Mouse (Mus musculus): ENCODE results near the gene Adcyap1.

Gene Adcyap1

DNA sequence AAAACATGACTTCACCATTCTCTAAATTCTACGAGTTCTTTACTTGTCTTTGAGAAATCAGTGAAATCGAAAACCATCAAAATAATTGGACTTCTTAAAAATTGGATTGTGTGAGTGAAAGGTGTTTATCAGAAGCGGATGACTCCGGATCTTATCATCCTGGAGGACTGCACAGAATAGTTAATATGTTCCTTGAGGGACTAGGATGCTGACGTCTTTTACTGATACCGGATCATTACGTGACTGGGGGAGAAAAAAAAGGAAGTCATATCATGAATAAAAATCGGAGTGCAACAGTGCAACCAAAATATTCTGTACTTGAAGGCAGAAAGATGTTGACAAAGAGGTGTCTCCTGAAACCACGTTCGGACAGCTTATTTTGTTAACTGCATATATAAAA, at the start of gene Adcyap1:
Gene Adcyap1 (plus strand): TSS at position 301 of the 400 bp plus-strand sequence.
- no peak for DNase-seq (ENCODE audit: low read depth, low spot score)

DNA sequence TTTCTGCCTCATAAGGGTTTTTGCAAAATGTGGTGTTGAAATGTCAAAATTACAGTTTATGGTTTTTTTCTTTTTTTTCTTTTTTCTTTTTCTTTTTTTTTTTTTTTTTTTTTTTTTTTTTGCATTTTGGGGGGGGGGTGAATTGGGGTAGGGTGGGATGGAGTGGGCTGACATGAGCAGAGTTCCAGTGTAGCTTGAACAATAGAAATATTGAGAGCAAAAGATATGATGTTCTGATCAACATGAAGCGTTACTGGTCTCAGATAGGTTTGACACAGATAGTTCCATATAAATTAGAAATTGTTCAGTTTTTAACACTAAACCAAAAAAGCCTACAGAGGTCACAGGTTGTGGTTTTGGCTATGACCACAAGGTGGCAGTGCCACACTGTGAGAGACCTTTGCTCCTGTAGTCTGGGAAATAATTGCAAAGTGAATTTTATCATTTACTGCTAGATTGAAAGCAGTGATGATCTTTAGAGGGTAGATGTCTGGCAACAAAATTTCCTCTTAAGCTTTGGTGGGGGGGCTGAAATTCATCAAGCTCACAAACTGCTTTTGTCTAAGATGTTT, 40.5 kb upstream of the Adcyap1 start:
- DNase-seq (ENCODE audit: low read depth, low spot score): peak; percentile 76

DNA sequence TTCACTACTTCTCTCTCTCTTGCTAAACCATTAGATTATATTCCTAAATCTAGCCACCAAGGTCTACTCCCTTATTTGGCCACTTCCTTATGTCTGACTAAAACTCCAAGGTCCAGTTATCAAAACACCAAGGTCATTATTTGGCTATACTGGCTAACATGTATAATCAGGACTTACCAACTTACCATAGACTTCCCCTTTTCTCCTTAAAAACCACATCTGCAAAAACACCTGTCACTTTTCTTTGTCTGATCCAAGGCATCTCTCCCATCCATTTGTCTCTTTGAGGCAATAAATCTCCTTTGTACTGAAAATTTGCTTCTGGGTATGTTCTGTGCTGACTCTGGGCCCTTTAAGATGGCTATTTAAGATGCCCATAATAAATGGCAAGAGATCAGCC, 29.2 kb upstream of the Adcyap1 start:
- no peak for DNase-seq (ENCODE audit: low read depth, low spot score)

DNA sequence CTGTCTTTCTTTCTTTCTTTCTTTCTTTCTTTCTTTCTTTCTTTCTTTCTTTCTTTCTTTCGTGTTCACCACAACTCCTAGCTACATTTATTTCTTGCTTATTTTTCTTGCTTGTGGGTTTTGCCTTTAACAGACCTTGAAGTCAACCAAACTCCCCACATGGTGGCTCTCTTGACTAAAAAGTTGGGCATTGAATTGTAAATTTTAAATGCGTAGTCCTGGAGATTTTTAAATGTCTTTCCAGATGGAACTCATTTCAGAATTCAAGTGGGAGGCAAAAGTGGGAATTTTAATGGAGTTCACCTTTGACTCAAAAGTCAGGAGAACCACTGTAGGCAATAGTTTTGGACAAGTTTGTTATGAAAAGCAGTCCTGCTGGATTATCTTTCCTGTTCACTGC, 2.0 kb upstream of the Adcyap1 start:
- DNase-seq (ENCODE audit: low read depth, low spot score): no peak

GRCm38 (mm10) chr17:93198213-93198612, 604 bp upstream of the Adcyap1 start:
- peak; percentile 42 for DNase-seq (ENCODE audit: low read depth, low spot score)

DNA sequence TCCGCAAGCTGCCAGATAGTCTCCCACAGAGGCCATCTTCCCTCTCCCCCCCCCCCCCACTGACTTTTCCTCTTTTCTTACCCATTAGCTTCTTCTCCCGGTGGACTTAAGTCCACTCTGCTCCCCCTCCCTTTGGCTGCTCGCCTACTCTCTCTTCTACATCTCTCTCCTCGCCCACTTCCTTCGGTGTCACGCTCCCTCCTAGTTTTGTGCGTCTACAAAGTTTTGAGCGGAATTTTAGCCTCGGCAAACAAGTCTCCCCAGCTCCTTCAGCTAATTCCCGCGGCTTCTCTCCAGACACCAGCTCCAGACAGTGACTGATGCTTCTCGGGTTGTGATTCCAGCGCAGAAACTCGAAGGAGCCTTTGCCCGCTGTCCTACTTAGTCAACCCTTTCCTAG, 401 bp downstream of the Adcyap1 start:
- no peak for DNase-seq (ENCODE audit: low read depth, low spot score)

DNA sequence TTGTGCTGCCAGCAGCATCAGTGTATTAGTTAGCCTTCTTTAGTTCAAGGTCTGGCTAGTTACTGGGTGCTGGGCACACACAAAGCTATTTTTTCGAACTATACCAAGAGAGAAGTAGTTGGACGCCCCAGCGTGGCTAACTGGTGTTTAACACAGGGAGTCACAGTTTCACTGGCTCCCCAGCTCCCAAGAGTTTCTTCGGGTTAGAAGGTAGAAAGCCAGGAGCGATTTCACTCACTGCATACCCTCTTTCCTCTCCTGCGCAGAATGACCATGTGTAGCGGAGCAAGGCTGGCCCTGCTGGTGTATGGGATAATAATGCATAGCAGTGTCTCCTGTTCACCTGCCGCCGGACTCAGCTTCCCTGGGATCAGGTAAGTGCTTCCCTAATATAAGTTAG, 930 bp downstream of the Adcyap1 start:
- DNase-seq (ENCODE audit: low read depth, low spot score): no peak

- DNase-seq (ENCODE audit: low read depth, low spot score): peak; percentile 21
Observed at GRCm38 (mm10) chr17:93200386-93201264, 1.8 kb downstream of the Adcyap1 start.

- no peak for DNase-seq (ENCODE audit: low read depth, low spot score)
Observed at GRCm38 (mm10) chr17:93201265-93201925, 2.6 kb downstream of the Adcyap1 start.

GRCm38 (mm10) chr17:93202165-93203075, 3.6 kb downstream of the Adcyap1 start:
- DNase-seq (ENCODE audit: low read depth, low spot score): peak; percentile 75

GRCm38 (mm10) chr17:93203076-93204031, 4.5 kb downstream of the Adcyap1 start:
- peak; percentile 56 for DNase-seq (ENCODE audit: low read depth, low spot score)

DNA sequence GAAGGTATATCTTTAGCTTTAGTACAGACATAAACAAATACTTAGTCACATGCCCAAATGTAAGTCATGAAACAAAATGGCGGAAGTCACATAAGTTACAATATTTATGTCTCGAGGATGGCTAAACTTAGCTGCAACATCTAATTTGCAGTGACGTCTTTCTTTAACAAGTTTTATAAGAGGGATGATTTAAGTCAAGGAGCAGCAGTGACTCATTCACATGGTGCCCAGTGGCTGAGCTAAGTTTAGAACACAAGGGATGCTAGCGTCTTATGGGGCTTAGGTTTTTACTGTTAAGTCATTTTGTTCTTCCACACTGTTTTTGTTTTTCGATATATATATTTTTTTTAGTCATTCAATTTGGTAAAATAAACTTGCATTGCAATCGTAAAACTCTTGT, 19.0 kb downstream of the Adcyap1 start:
- no peak for DNase-seq (ENCODE audit: low read depth, low spot score)

- no peak for DNase-seq (ENCODE audit: low read depth, low spot score)
Observed at GRCm38 (mm10) chr17:93218640-93219039, 19.8 kb downstream of the Adcyap1 start.

DNA sequence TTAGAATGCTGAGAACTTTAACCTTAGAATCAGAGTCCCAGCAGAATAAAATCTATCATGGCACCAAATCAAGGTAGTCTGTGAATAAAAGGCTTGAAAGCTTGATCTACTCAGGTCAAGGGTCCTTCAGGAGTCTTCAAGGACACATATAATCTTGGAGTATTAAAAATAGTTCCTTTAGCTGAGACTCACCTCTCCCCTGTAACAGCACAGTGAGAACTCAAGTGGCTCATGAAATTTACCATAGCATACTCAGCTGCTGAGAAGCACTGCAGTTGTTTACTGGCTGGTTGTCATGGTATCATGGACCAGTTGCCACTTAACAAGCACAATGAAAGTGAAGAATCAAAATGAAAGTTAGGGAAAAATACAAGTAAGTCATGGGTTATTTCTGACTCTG, 38.5 kb downstream of the Adcyap1 start:
- no peak for DNase-seq (ENCODE audit: low read depth, low spot score)

Data from ZHBTc4 (cell line).